Mouse (Mus musculus): ENCODE results near the gene Akirin2. TPM values are rescaled to one million over a fixed set of nuclear protein-coding genes. Genes with fewer than 3 reads are reported as not detected.
"Not testable (repeated sequence)": the region's sequence is repeated elsewhere in the genome, so short reads cannot be mapped to it uniquely, and the experiment has no call there.

The Akirin2 gene
- polyA plus RNA-seq, 1 experiment from 2014 or later: 91.6 TPM

- DNase-seq (ENCODE audit: low spot score): no peak
- no peaks in the 10 kb centered on the region for H3K4me1 ChIP-seq (replicated peaks; ENCODE audit: control insufficient read depth, insufficient read depth, low read length)
- H3K27ac ChIP-seq (ENCODE audit: low read depth, low read length): no peak overlapping the region
- no peak overlapping the region for H3K4me2 ChIP-seq (ENCODE audit: low read depth, low read length, severe bottlenecking)
- no peaks in the 10 kb centered on the region for H3K9me3 ChIP-seq (ENCODE audit: control insufficient read depth, low read length)
- H3K27me3 ChIP-seq (ENCODE audit: control insufficient read depth, insufficient read depth, low read length): no peaks in the 10 kb centered on the region
- H3K36me3 ChIP-seq (ENCODE audit: control insufficient read depth, insufficient read depth, low read length): peaks cover 8% of the 10 kb centered on the region; the same call in 1 of the 2 replicates
- 87% methylated on average over 2 of the region's 2 CpGs for WGBS
- H3K4me3 ChIP-seq (ENCODE audit: low read depth, low read length): no peak overlapping the region
- no peak overlapping the region for H3K9ac ChIP-seq (ENCODE audit: low read length)
- ATAC-seq (replicated peaks; ENCODE audit: low FRiP score): no peak
Observed at GRCm38 (mm10) chr4:34572876-34573275, 22.1 kb downstream of the Akirin2 start.

GRCm38 (mm10) chr4:34577028-34577427 is 26.3 kb downstream of the Akirin2 start:
- DNase-seq (ENCODE audit: low spot score) (no peak), ATAC-seq (replicated peaks; ENCODE audit: low FRiP score) (no peak)
- WGBS: 87% methylated on average over 2 of the region's 2 CpGs
- no peak overlapping the region for H3K4me3 ChIP-seq (ENCODE audit: low read depth, low read length)
- no peak overlapping the region for H3K4me2 ChIP-seq (ENCODE audit: low read depth, low read length, severe bottlenecking)
- no peaks in the 10 kb centered on the region for H3K27me3 ChIP-seq (ENCODE audit: control insufficient read depth, insufficient read depth, low read length)
- H3K9ac ChIP-seq (ENCODE audit: low read length): no peak overlapping the region
- H3K9me3 ChIP-seq (ENCODE audit: control insufficient read depth, low read length): no peaks in the 10 kb centered on the region
- peaks cover 12% of the 10 kb centered on the region for H3K36me3 ChIP-seq (ENCODE audit: control insufficient read depth, insufficient read depth, low read length)
- H3K4me1 ChIP-seq (replicated peaks; ENCODE audit: control insufficient read depth, insufficient read depth, low read length): no peaks in the 10 kb centered on the region
- H3K27ac ChIP-seq (ENCODE audit: low read depth, low read length): no peak overlapping the region

- no peak for DNase-seq (ENCODE audit: low spot score)
- whole genome bisulfite sequencing: 89% methylated on average over 1 of the region's 1 CpGs
- no peak for ATAC-seq (replicated peaks; ENCODE audit: low FRiP score)
- H3K9ac ChIP-seq (ENCODE audit: low read length): no peak overlapping the region
- H3K9me3 ChIP-seq (ENCODE audit: control insufficient read depth, low read length): no peaks in the 10 kb centered on the region
- H3K27me3 ChIP-seq (ENCODE audit: control insufficient read depth, insufficient read depth, low read length): no peaks in the 10 kb centered on the region
- no peak overlapping the region for H3K4me2 ChIP-seq (ENCODE audit: low read depth, low read length, severe bottlenecking)
- no peaks in the 10 kb centered on the region for H3K4me1 ChIP-seq (replicated peaks; ENCODE audit: control insufficient read depth, insufficient read depth, low read length)
- no peak overlapping the region for H3K27ac ChIP-seq (ENCODE audit: low read depth, low read length)
- H3K36me3 ChIP-seq (ENCODE audit: control insufficient read depth, insufficient read depth, low read length): peaks cover 16% of the 10 kb centered on the region
- H3K4me3 ChIP-seq (ENCODE audit: low read depth, low read length): no peak overlapping the region
Observed at GRCm38 (mm10) chr4:34579215-34579614, 28.5 kb downstream of the Akirin2 start.

- H3K4me3 ChIP-seq (ENCODE audit: low read depth, low read length); H3K9ac ChIP-seq (ENCODE audit: low read length); DNase-seq (ENCODE audit: low spot score); ATAC-seq (replicated peaks; ENCODE audit: low FRiP score); H3K27me3 ChIP-seq (ENCODE audit: control insufficient read depth, insufficient read depth, low read length); H3K27ac ChIP-seq (ENCODE audit: low read depth, low read length); H3K9me3 ChIP-seq (ENCODE audit: control insufficient read depth, low read length); H3K4me1 ChIP-seq (replicated peaks; ENCODE audit: control insufficient read depth, insufficient read depth, low read length); H3K4me2 ChIP-seq (ENCODE audit: low read depth, low read length, severe bottlenecking): not testable (repeated sequence)
- H3K36me3 ChIP-seq (ENCODE audit: control insufficient read depth, insufficient read depth, low read length): peaks cover 13% of the 10 kb centered on the region
- 90% methylated on average over 1 of the region's 1 CpGs for WGBS
Observed at GRCm38 (mm10) chr4:34581489-34581888, 30.8 kb downstream of the Akirin2 start.

GRCm38 (mm10) chr4:34581990-34582389 is 31.3 kb downstream of the Akirin2 start:
- no peak overlapping the region for H3K4me2 ChIP-seq (ENCODE audit: low read depth, low read length, severe bottlenecking)
- no peaks in the 10 kb centered on the region for H3K4me1 ChIP-seq (replicated peaks; ENCODE audit: control insufficient read depth, insufficient read depth, low read length)
- no peaks in the 10 kb centered on the region for H3K27me3 ChIP-seq (ENCODE audit: control insufficient read depth, insufficient read depth, low read length)
- no peak overlapping the region for H3K27ac ChIP-seq (ENCODE audit: low read depth, low read length)
- peaks cover 13% of the 10 kb centered on the region for H3K36me3 ChIP-seq (ENCODE audit: control insufficient read depth, insufficient read depth, low read length)
- 85% methylated on average over 7 of the region's 7 CpGs for WGBS
- ATAC-seq (replicated peaks; ENCODE audit: low FRiP score): no peak
- H3K9ac ChIP-seq (ENCODE audit: low read length): no peak overlapping the region
- DNase-seq (ENCODE audit: low spot score): no peak
- H3K4me3 ChIP-seq (ENCODE audit: low read depth, low read length): no peak overlapping the region
- no peaks in the 10 kb centered on the region for H3K9me3 ChIP-seq (ENCODE audit: control insufficient read depth, low read length)

- Histone ChIP-seq H3K27me3 (ENCODE audit: control insufficient read depth, insufficient read depth, low read length) (no peaks in the 10 kb centered on the region), H3K36me3 (ENCODE audit: control insufficient read depth, insufficient read depth, low read length) (peaks cover 13% of the 10 kb centered on the region), H3K9me3 (ENCODE audit: control insufficient read depth, low read length) (no peaks in the 10 kb centered on the region), H3K4me3 (ENCODE audit: low read depth, low read length) (no peak overlapping the region), H3K4me2 (ENCODE audit: low read depth, low read length, severe bottlenecking) (no peak overlapping the region), H3K4me1 (replicated peaks; ENCODE audit: control insufficient read depth, insufficient read depth, low read length) (no peaks in the 10 kb centered on the region), H3K9ac (ENCODE audit: low read length) (no peak overlapping the region), H3K27ac (ENCODE audit: low read depth, low read length) (no peak overlapping the region)
- ATAC-seq (replicated peaks; ENCODE audit: low FRiP score) (no peak), DNase-seq (ENCODE audit: low spot score) (no peak)
- 71% methylated on average over 5 of the region's 5 CpGs for WGBS
Observed at GRCm38 (mm10) chr4:34582476-34582875, 31.7 kb downstream of the Akirin2 start.

GRCm38 (mm10) chr4:34583427-34583826 is 32.7 kb downstream of the Akirin2 start:
- 90% methylated on average over 3 of the region's 3 CpGs for WGBS
- H3K36me3 ChIP-seq (ENCODE audit: control insufficient read depth, insufficient read depth, low read length): peaks cover 13% of the 10 kb centered on the region
- H3K4me1 ChIP-seq (replicated peaks; ENCODE audit: control insufficient read depth, insufficient read depth, low read length): no peaks in the 10 kb centered on the region
- no peak overlapping the region for H3K27ac ChIP-seq (ENCODE audit: low read depth, low read length)
- H3K4me2 ChIP-seq (ENCODE audit: low read depth, low read length, severe bottlenecking): no peak overlapping the region
- H3K9ac ChIP-seq (ENCODE audit: low read length): no peak overlapping the region
- no peaks in the 10 kb centered on the region for H3K9me3 ChIP-seq (ENCODE audit: control insufficient read depth, low read length)
- no peaks in the 10 kb centered on the region for H3K27me3 ChIP-seq (ENCODE audit: control insufficient read depth, insufficient read depth, low read length)
- no peak for ATAC-seq (replicated peaks; ENCODE audit: low FRiP score)
- no peak overlapping the region for H3K4me3 ChIP-seq (ENCODE audit: low read depth, low read length)
- DNase-seq (ENCODE audit: low spot score): no peak

GRCm38 (mm10) chr4:34584871-34585607 is 34.3 kb downstream of the Akirin2 start:
- no peaks in the 10 kb centered on the region for H3K27me3 ChIP-seq (ENCODE audit: control insufficient read depth, insufficient read depth, low read length)
- no peak overlapping the region for H3K27ac ChIP-seq (ENCODE audit: low read depth, low read length)
- H3K4me1 ChIP-seq (replicated peaks; ENCODE audit: control insufficient read depth, insufficient read depth, low read length): no peaks in the 10 kb centered on the region
- DNase-seq (ENCODE audit: low spot score): no peak
- no peaks in the 10 kb centered on the region for H3K9me3 ChIP-seq (ENCODE audit: control insufficient read depth, low read length)
- H3K9ac ChIP-seq (ENCODE audit: low read length): no peak overlapping the region
- H3K4me2 ChIP-seq (ENCODE audit: low read depth, low read length, severe bottlenecking): no peak overlapping the region
- 90% methylated on average over 7 of the region's 7 CpGs for WGBS
- no peak overlapping the region for H3K4me3 ChIP-seq (ENCODE audit: low read depth, low read length)
- H3K36me3 ChIP-seq (ENCODE audit: control insufficient read depth, insufficient read depth, low read length): peaks cover 9% of the 10 kb centered on the region; the same call in 1 of the 2 replicates
- ATAC-seq (replicated peaks; ENCODE audit: low FRiP score): no peak

GRCm38 (mm10) chr4:34603123-34603522 is 52.4 kb downstream of the Akirin2 start:
- no peaks in the 10 kb centered on the region for H3K27me3 ChIP-seq (ENCODE audit: control insufficient read depth, insufficient read depth, low read length)
- H3K9ac ChIP-seq (ENCODE audit: low read length): no peak overlapping the region
- peaks cover 7% of the 10 kb centered on the region; the same call in 1 of the 2 replicates for H3K36me3 ChIP-seq (ENCODE audit: control insufficient read depth, insufficient read depth, low read length)
- WGBS: 88% methylated on average over 6 of the region's 6 CpGs
- H3K4me3 ChIP-seq (ENCODE audit: low read depth, low read length): no peak overlapping the region
- no peak overlapping the region for H3K4me2 ChIP-seq (ENCODE audit: low read depth, low read length, severe bottlenecking)
- H3K27ac ChIP-seq (ENCODE audit: low read depth, low read length): no peak overlapping the region
- no peaks in the 10 kb centered on the region for H3K4me1 ChIP-seq (replicated peaks; ENCODE audit: control insufficient read depth, insufficient read depth, low read length)
- H3K9me3 ChIP-seq (ENCODE audit: control insufficient read depth, low read length): no peaks in the 10 kb centered on the region
- no peak for ATAC-seq (replicated peaks; ENCODE audit: low FRiP score)
- no peak for DNase-seq (ENCODE audit: low spot score)

Measured in forebrain, embryonic 11.5 days (tissue).